Mouse (Mus musculus): Measurements from ENCODE around the gene Parn. TPM values are rescaled to one million over a fixed set of nuclear protein-coding genes. Genes with fewer than 3 reads are reported as not detected.

The Parn gene
- polyA plus RNA-seq, 1 experiment from 2014 or later, result 40.2 TPM

DNA sequence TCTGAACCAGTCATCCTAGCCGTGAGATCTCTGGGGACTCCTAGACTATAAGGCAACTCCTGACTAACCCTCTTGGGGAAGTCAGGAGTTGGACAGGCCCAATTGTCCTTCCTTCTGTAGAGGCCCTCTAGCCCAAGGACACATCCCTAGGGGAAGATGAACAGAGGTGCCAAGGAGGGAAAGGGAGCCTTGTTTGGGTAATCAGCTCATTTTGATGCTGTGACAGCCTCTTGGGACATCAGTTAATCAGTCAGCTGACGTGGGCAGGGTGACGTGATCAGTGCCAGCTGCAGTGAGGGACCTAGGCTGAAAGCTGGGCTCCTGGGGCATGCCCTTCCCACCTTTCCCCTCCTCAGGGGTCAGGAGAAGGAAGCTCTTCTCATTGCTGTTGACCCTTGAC, 169.0 kb downstream of the Parn start:
- Histone ChIP-seq H3K9me3 (no peaks in the 10 kb centered on the region), H3K27me3 (no peaks in the 10 kb centered on the region), H3K4me3 (replicated peaks) (no peak overlapping the region), H3K9ac (no peak overlapping the region), H3K4me1 (no peaks in the 10 kb centered on the region), H3K36me3 (replicated peaks) (no peaks in the 10 kb centered on the region), H3K27ac (no peak overlapping the region), H3K4me2 (no peak overlapping the region)
- 83% methylated on average over 3 of the region's 3 CpGs for WGBS
- ATAC-seq (ENCODE audit: low FRiP score), result no peak

DNA sequence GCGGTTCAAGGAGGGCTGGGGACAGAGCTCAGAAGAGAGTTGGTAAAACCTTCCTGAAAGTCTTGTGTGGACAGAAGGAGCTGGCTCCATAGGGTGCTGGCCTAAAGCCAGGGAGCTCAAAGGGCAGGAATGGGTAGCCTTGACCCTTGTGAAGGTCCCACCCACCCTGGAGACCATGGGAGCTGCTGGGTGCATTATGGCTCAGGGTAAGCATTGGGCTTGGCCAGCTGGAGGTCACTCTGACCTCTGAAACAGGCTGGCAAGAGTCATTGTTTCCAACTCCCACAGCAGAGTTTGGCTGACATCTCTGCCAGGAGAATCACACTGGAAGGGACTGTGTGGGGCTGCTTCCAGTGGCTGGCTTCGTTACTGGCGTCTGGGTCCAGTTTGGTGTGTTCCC, 174.0 kb downstream of the Parn start:
- Histone ChIP-seq H3K9ac (no peak overlapping the region), H3K27ac (no peak overlapping the region), H3K9me3 (no peaks in the 10 kb centered on the region), H3K4me1 (no peaks in the 10 kb centered on the region), H3K4me3 (replicated peaks) (no peak overlapping the region), H3K36me3 (replicated peaks) (no peaks in the 10 kb centered on the region), H3K27me3 (no peaks in the 10 kb centered on the region), H3K4me2 (no peak overlapping the region)
- no peak for ATAC-seq (ENCODE audit: low FRiP score)
- 81% methylated on average over 3 of the region's 3 CpGs for WGBS

DNA sequence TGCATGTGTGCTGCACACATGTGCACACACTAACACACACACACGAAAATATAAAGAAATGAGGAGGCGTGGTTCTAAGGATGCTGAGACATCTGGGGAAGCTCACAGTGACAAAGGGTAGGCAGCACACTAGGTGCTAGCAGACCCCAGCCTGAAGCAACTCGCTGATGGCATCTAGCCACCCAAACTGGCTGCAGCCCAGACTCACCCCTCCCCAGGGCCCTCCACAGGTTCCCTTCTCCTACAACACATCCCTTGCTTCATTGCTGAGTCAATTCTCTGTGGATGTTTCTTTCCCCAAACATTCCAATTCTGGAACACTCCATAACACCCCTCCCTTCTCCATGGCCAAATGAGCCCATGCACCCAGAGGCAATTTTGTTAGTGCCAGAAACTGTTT, 175.0 kb downstream of the Parn start:
- Histone ChIP-seq H3K27ac (no peak overlapping the region), H3K9me3 (no peaks in the 10 kb centered on the region), H3K36me3 (replicated peaks) (no peaks in the 10 kb centered on the region), H3K4me2 (no peak overlapping the region), H3K4me1 (no peaks in the 10 kb centered on the region), H3K4me3 (replicated peaks) (no peak overlapping the region), H3K27me3 (no peaks in the 10 kb centered on the region), H3K9ac (no peak overlapping the region)
- no peak for ATAC-seq (ENCODE audit: low FRiP score)
- WGBS, result 86% methylated on average over 3 of the region's 3 CpGs

DNA sequence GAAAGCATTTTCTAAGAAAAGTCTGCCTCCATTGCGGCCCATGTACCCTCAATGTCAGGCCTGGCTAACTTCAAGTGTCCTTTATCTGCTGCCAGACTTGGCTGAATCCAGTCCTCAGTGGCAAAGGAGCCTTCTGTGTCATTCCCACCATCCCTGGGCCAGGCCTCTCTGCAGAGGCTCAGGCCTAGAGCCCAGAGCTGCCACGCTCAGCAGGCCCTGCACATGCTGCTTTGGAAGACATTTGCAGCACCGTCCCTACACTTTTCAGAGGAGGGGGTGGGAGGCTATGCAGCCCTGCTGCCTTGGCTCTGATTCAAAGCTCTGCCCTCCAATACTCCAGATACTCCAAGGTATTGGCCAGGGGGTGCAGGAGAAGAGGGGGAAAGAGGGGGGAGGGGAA, 176.2 kb downstream of the Parn start:
- H3K4me2 ChIP-seq, result no peak overlapping the region
- ATAC-seq (ENCODE audit: low FRiP score), result no peak
- H3K9me3 ChIP-seq, result no peaks in the 10 kb centered on the region
- no peaks in the 10 kb centered on the region for H3K36me3 ChIP-seq (replicated peaks)
- no peaks in the 10 kb centered on the region for H3K4me1 ChIP-seq
- 72% methylated on average over 3 of the region's 3 CpGs for WGBS
- no peak overlapping the region for H3K9ac ChIP-seq
- no peak overlapping the region for H3K27ac ChIP-seq
- no peak overlapping the region for H3K4me3 ChIP-seq (replicated peaks)
- no peaks in the 10 kb centered on the region for H3K27me3 ChIP-seq

Other genes with a start within 250 kb of the Parn start
- 41.3 and 41.7 TPM in 2 replicates for gene Bfar, start 3.7 kb upstream of the Parn start, polyA plus RNA-seq (2016; fragmentation: Nextera tagmentation; extraction: Ambion mirVana)
- 9.0 and 9.3 TPM in 2 replicates for gene 3110001I22Rik, start 3.8 kb upstream of the Parn start, polyA plus RNA-seq (2016; fragmentation: Nextera tagmentation; extraction: Ambion mirVana)
- gene Pla2g10, start 62.8 kb upstream of the Parn start, polyA plus RNA-seq (2016; fragmentation: Nextera tagmentation; extraction: Ambion mirVana), result 0.17 and 0.23 TPM in 2 replicates
- gene Rrn3, start 112.5 kb upstream of the Parn start, polyA plus RNA-seq (2016; fragmentation: Nextera tagmentation; extraction: Ambion mirVana), result 114 and 118 TPM in 2 replicates
- gene Ntan1, start 150.7 kb upstream of the Parn start, polyA plus RNA-seq (2016; fragmentation: Nextera tagmentation; extraction: Ambion mirVana), result 177 and 186 TPM in 2 replicates
- gene Pdxdc1, start 235.0 kb upstream of the Parn start, polyA plus RNA-seq (2016; fragmentation: Nextera tagmentation; extraction: Ambion mirVana), result 67.7 and 72.1 TPM in 2 replicates
- gene Mpv17l, start 235.0 kb upstream of the Parn start, polyA plus RNA-seq (2016; fragmentation: Nextera tagmentation; extraction: Ambion mirVana), result 3.6 and 4.7 TPM in 2 replicates